Mouse (Mus musculus): ENCODE measurements around the gene Sh3d19. TPM values are rescaled to one million over a fixed set of nuclear protein-coding genes. Genes with fewer than 3 reads are reported as not detected.
A peak's percentile ranks its signal among the peaks of the same experiment; 100 is the strongest.
"Not testable (repeated sequence)": the region's sequence is repeated elsewhere in the genome, so short reads cannot be mapped to it uniquely, and the experiment has no call there.

Sh3d19 gene
- polyA plus RNA-seq, 1 experiment from 2014 or later, result 4.7 TPM

- WGBS, result 92% methylated on average over 8 of the region's 8 CpGs
Observed at GRCm38 (mm10) chr3:86083051-86083450, 112.1 kb downstream of the Sh3d19 start.

GRCm38 (mm10) chr3:86085001-86085400 is 114.1 kb downstream of the Sh3d19 start:
- no peak overlapping the region for H3K4me2 ChIP-seq
- no peaks in the 10 kb centered on the region for H3K27me3 ChIP-seq
- ATAC-seq, result no peak
- H3K4me3 ChIP-seq, result no peak overlapping the region
- H3K9me3 ChIP-seq (replicated peaks), result no peaks in the 10 kb centered on the region
- no peaks in the 10 kb centered on the region for H3K4me1 ChIP-seq
- no peak overlapping the region for H3K27ac ChIP-seq
- 97% methylated on average over 19 of the region's 19 CpGs for WGBS
- H3K36me3 ChIP-seq (ENCODE audit: poor library complexity, severe bottlenecking), result no peaks in the 10 kb centered on the region
- no peak overlapping the region for H3K9ac ChIP-seq

More at GRCm38 (mm10) chr3:86083051-86083450, 112.1 kb downstream of the Sh3d19 start:
- no peak overlapping the region for H3K9ac ChIP-seq
- ATAC-seq, result no peak
- no peak overlapping the region for H3K4me3 ChIP-seq
- H3K4me2 ChIP-seq, result no peak overlapping the region
- no peaks in the 10 kb centered on the region for H3K36me3 ChIP-seq (ENCODE audit: poor library complexity, severe bottlenecking)
- H3K4me1 ChIP-seq, result no peaks in the 10 kb centered on the region
- H3K9me3 ChIP-seq (replicated peaks), result no peaks in the 10 kb centered on the region
- no peak overlapping the region for H3K27ac ChIP-seq
- H3K27me3 ChIP-seq, result no peaks in the 10 kb centered on the region

GRCm38 (mm10) chr3:86087872-86088271 is 117.0 kb downstream of the Sh3d19 start:
- no peak for ATAC-seq
- no peak overlapping the region for H3K27ac ChIP-seq
- WGBS, result 72% methylated on average over 3 of the region's 3 CpGs
- H3K9ac ChIP-seq, result no peak overlapping the region
- H3K9me3 ChIP-seq (replicated peaks), result no peaks in the 10 kb centered on the region
- no peaks in the 10 kb centered on the region for H3K4me1 ChIP-seq
- no peak overlapping the region for H3K4me3 ChIP-seq
- no peak overlapping the region for H3K4me2 ChIP-seq
- H3K27me3 ChIP-seq, result no peaks in the 10 kb centered on the region
- H3K36me3 ChIP-seq (ENCODE audit: poor library complexity, severe bottlenecking), result no peaks in the 10 kb centered on the region

- no peaks in the 10 kb centered on the region for H3K27me3 ChIP-seq
- no peak overlapping the region for H3K4me3 ChIP-seq
- ATAC-seq, result peak; percentile 81
- no peaks in the 10 kb centered on the region for H3K9me3 ChIP-seq (replicated peaks)
- peak overlapping the region; percentile 54; the same call in 1 of the 2 replicates for H3K27ac ChIP-seq
- 21% methylated on average over 6 of the region's 6 CpGs for WGBS
- H3K9ac ChIP-seq, result no peak overlapping the region
- H3K4me1 ChIP-seq, result peaks cover 4% of the 10 kb centered on the region
- no peak overlapping the region for H3K4me2 ChIP-seq
- no peaks in the 10 kb centered on the region for H3K36me3 ChIP-seq (ENCODE audit: poor library complexity, severe bottlenecking)
Observed at GRCm38 (mm10) chr3:86093213-86093845, 122.4 kb downstream of the Sh3d19 start.

- Histone ChIP-seq H3K9me3 (replicated peaks) (no peaks in the 10 kb centered on the region), H3K27me3 (no peaks in the 10 kb centered on the region), H3K36me3 (ENCODE audit: poor library complexity, severe bottlenecking) (no peaks in the 10 kb centered on the region), H3K4me1 (peaks cover 4% of the 10 kb centered on the region), H3K4me2 (no peak overlapping the region), H3K9ac (no peak overlapping the region), H3K27ac (peak overlapping the region; percentile 11; the same call in 1 of the 2 replicates), H3K4me3 (no peak overlapping the region)
- ATAC-seq, result no peak
- 74% methylated on average over 5 of the region's 5 CpGs for WGBS
Observed at GRCm38 (mm10) chr3:86093907-86094306, 123.0 kb downstream of the Sh3d19 start.

- WGBS, result 79% methylated on average over 6 of the region's 6 CpGs
- H3K9ac ChIP-seq, result no peak overlapping the region
- no peak overlapping the region for H3K27ac ChIP-seq
- no peak overlapping the region for H3K4me2 ChIP-seq
- no peak for ATAC-seq
- no peak overlapping the region for H3K4me3 ChIP-seq
- no peaks in the 10 kb centered on the region for H3K9me3 ChIP-seq (replicated peaks)
- H3K36me3 ChIP-seq (ENCODE audit: poor library complexity, severe bottlenecking), result no peaks in the 10 kb centered on the region
- no peaks in the 10 kb centered on the region for H3K27me3 ChIP-seq
- H3K4me1 ChIP-seq, result no peaks in the 10 kb centered on the region
Observed at GRCm38 (mm10) chr3:86101956-86102355, 131.0 kb downstream of the Sh3d19 start.

GRCm38 (mm10) chr3:86103449-86104291 is 132.8 kb downstream of the Sh3d19 start:
- no peak for ATAC-seq
- Histone ChIP-seq H3K4me2 (no peak overlapping the region), H3K9me3 (replicated peaks) (no peaks in the 10 kb centered on the region), H3K9ac (no peak overlapping the region), H3K27me3 (no peaks in the 10 kb centered on the region), H3K4me3 (no peak overlapping the region), H3K4me1 (no peaks in the 10 kb centered on the region), H3K27ac (no peak overlapping the region), H3K36me3 (ENCODE audit: poor library complexity, severe bottlenecking) (no peaks in the 10 kb centered on the region)
- 91% methylated on average over 16 of the region's 18 CpGs for WGBS

- not testable (repeated sequence) for H3K4me2 ChIP-seq; H3K27ac ChIP-seq; ATAC-seq; H3K4me1 ChIP-seq; H3K36me3 ChIP-seq (ENCODE audit: poor library complexity, severe bottlenecking); H3K9me3 ChIP-seq (replicated peaks); H3K27me3 ChIP-seq; H3K4me3 ChIP-seq; H3K9ac ChIP-seq
- WGBS, result 90% methylated on average over 7 of the region's 7 CpGs
Observed at GRCm38 (mm10) chr3:86104433-86104832, 133.5 kb downstream of the Sh3d19 start.

- Histone ChIP-seq H3K4me2 (no peak overlapping the region), H3K4me3 (no peak overlapping the region), H3K9ac (no peak overlapping the region), H3K36me3 (ENCODE audit: poor library complexity, severe bottlenecking) (no peaks in the 10 kb centered on the region), H3K27ac (no peak overlapping the region), H3K4me1 (no peaks in the 10 kb centered on the region), H3K27me3 (no peaks in the 10 kb centered on the region), H3K9me3 (replicated peaks) (no peaks in the 10 kb centered on the region)
- no peak for ATAC-seq
- WGBS, result 75% methylated on average over 4 of the region's 4 CpGs
Observed at GRCm38 (mm10) chr3:86104909-86105308, 134.0 kb downstream of the Sh3d19 start.

GRCm38 (mm10) chr3:86106086-86106632 is 135.2 kb downstream of the Sh3d19 start:
- Histone ChIP-seq H3K9me3 (replicated peaks) (no peaks in the 10 kb centered on the region), H3K9ac (no peak overlapping the region), H3K36me3 (ENCODE audit: poor library complexity, severe bottlenecking) (no peaks in the 10 kb centered on the region), H3K4me2 (no peak overlapping the region), H3K27me3 (no peaks in the 10 kb centered on the region), H3K4me1 (no peaks in the 10 kb centered on the region), H3K27ac (no peak overlapping the region), H3K4me3 (no peak overlapping the region)
- WGBS, result 66% methylated on average over 8 of the region's 8 CpGs
- peak; percentile 51; the same call in 1 of the 2 replicates for ATAC-seq

GRCm38 (mm10) chr3:86107637-86108539 is 137.0 kb downstream of the Sh3d19 start:
- H3K27me3 ChIP-seq, result no peaks in the 10 kb centered on the region
- H3K9ac ChIP-seq, result no peak overlapping the region
- H3K4me3 ChIP-seq, result no peak overlapping the region
- H3K4me2 ChIP-seq, result no peak overlapping the region
- no peaks in the 10 kb centered on the region for H3K36me3 ChIP-seq (ENCODE audit: poor library complexity, severe bottlenecking)
- no peaks in the 10 kb centered on the region for H3K4me1 ChIP-seq
- 41% methylated on average over 8 of the region's 8 CpGs for WGBS
- peak; percentile 36; the same call in 1 of the 2 replicates for ATAC-seq
- H3K9me3 ChIP-seq (replicated peaks), result no peaks in the 10 kb centered on the region
- H3K27ac ChIP-seq, result no peak overlapping the region

All from forebrain, embryonic 13.5 days (tissue).